10 mouse cellular contexts compared by ENCODE assay signal in the genomic region with DNA sequence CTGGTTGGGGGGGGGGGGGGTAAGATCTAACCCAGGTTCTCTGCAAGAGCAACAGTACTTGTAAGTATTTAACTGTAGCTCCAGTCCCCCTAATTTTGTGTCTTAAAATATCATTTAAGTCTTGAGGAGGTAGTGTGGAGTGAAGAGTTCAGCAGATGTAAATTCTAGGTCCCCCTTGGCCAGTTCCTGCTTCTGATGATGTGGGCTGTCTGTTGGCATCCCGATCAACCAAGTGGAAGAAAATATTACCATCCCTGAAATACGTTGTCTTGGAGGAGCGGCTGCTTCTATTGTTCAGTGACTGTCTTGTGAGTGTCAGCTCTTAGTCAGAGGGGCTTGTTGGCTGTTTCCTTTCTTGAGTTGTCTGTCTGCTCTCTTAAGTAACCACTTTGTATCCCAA. TPM values are rescaled to one million over a fixed set of nuclear protein-coding genes. Genes with fewer than 3 reads are reported as not detected.
DNase-seq lines count a peak whose midpoint lies in the region; ATAC-seq and TF ChIP-seq lines count a peak whose summit lies in the region.
"Had no signal": no experiment of that assay in that cellular context is flagged by ENCODE, and none has a peak within 500 bp of the region (broad histone marks: within the 10 kb centered on the region; RNA-seq: fewer than 3 reads in every experiment).

No protein-coding gene starts in this region.

- H3K9ac ChIP-seq in ES-E14 (ENCODE audit: insufficient read depth, low read depth, low read length, poor library complexity, severe bottlenecking): no peak overlapping the region
- peak overlapping the region; percentile 97 for H3K9ac ChIP-seq in hindbrain, embryonic 13.5 days
- H3K9ac ChIP-seq in midbrain, embryonic 13.5 days (replicated peaks): peak overlapping the region; percentile 32

- in situ Hi-C loops in ES-E14 (cut with MboI; ENCODE audit: low sequenced_read_pairs in 2 of 2, unreplicated experiment in 2 of 2): no loop called here

- peaks cover 4% of the 10 kb centered on the region; the same call in 1 of the 2 replicates for H3K36me3 ChIP-seq in heart, embryonic 10.5 days
- no peaks in the 10 kb centered on the region; the same call in 1 of the 2 replicates for H3K36me3 ChIP-seq in ES-E14 (ENCODE audit: control insufficient read depth, insufficient read depth, low read length, poor library complexity, severe bottlenecking)
- no peaks in the 10 kb centered on the region for H3K36me3 ChIP-seq in hindbrain, embryonic 13.5 days
- no peaks in the 10 kb centered on the region for H3K36me3 ChIP-seq in midbrain, embryonic 13.5 days

- DNase-seq in heart, embryonic 10.5 days (ENCODE audit: low spot score): no peak
- no peak for DNase-seq in heart, postnatal 36 days
- DNase-seq in ES-E14 (ENCODE audit: low read depth, low spot score): no peak
- no peak for DNase-seq in layer of hippocampus, postnatal 10 days (ENCODE audit: low spot score in 2 of 2)
- DNase-seq in embryo, embryonic 10.5 days (ENCODE audit: low spot score): no peak
- DNase-seq: lung, postnatal 14 days; thymus, postnatal 25 days had no signal

- no peak for ATAC-seq in hindbrain, embryonic 13.5 days (ENCODE audit: low FRiP score)
- no peak for ATAC-seq in midbrain, embryonic 13.5 days
- ATAC-seq in frontal cortex, adult (ENCODE audit: low TSS enrichment): no peak

- intact Hi-C loops in heart, postnatal 36 days (cut with DNase I): no loop called here

- H3K4me3 ChIP-seq in heart, embryonic 10.5 days: peak overlapping the region; percentile 73
- H3K4me3 ChIP-seq in ES-E14 (ENCODE audit: insufficient read depth in 1 of 2, low read depth in 1 of 2, low read length in 2 of 2, poor library complexity in 1 of 2, severe bottlenecking in 1 of 2): peak overlapping the region; percentile 88 to 89; a peak in 3 of 4 replicates
- peak overlapping the region; percentile 90 for H3K4me3 ChIP-seq in hindbrain, embryonic 13.5 days
- H3K4me3 ChIP-seq in midbrain, embryonic 13.5 days (replicated peaks): peak overlapping the region; percentile 95

- peak overlapping the region; percentile 69 for H3K27ac ChIP-seq in heart, embryonic 10.5 days
- peak overlapping the region; percentile 57; the same call in 1 of the 2 replicates for H3K27ac ChIP-seq in ES-E14 (ENCODE audit: insufficient read depth, low read depth, low read length, poor library complexity, severe bottlenecking)
- peak overlapping the region; percentile 35 for H3K27ac ChIP-seq in hindbrain, embryonic 13.5 days
- H3K27ac ChIP-seq in midbrain, embryonic 13.5 days: no peak overlapping the region

- WGBS in heart, embryonic 10.5 days: 53% methylated on average over 3 of the region's 3 CpGs
- 10% methylated on average over 3 of the region's 3 CpGs for WGBS in hindbrain, embryonic 13.5 days
- WGBS in midbrain, embryonic 13.5 days: 17% methylated on average over 3 of the region's 3 CpGs

- H3K4me2 ChIP-seq in hindbrain, embryonic 13.5 days: peak overlapping the region; percentile 82
- peak overlapping the region; percentile 75 for H3K4me2 ChIP-seq in midbrain, embryonic 13.5 days (replicated peaks)

- H3K9me3 ChIP-seq in heart, embryonic 10.5 days: no peaks in the 10 kb centered on the region
- H3K9me3 ChIP-seq in ES-E14 (ENCODE audit: control insufficient read depth, insufficient read depth, low read depth, low read length): no peaks in the 10 kb centered on the region
- H3K9me3 ChIP-seq in hindbrain, embryonic 13.5 days: no peaks in the 10 kb centered on the region
- H3K9me3 ChIP-seq in midbrain, embryonic 13.5 days: no peaks in the 10 kb centered on the region

- H3K4me1 ChIP-seq in heart, embryonic 10.5 days: peaks cover 66% of the 10 kb centered on the region
- H3K4me1 ChIP-seq in ES-E14 (ENCODE audit: control insufficient read depth in 2 of 2, insufficient read depth in 2 of 2, low read length in 2 of 2, poor library complexity in 1 of 2): peaks cover 17 to 27% of the 10 kb centered on the region in 2 experiments
- H3K4me1 ChIP-seq in hindbrain, embryonic 13.5 days (replicated peaks): peaks cover 69% of the 10 kb centered on the region
- peaks cover 70% of the 10 kb centered on the region for H3K4me1 ChIP-seq in midbrain, embryonic 13.5 days (replicated peaks)

- no peaks in the 10 kb centered on the region for H3K27me3 ChIP-seq in heart, embryonic 10.5 days (ENCODE audit: insufficient read depth, poor library complexity, severe bottlenecking)
- H3K27me3 ChIP-seq in hindbrain, embryonic 13.5 days: 0 out of 2 replicates have a peak, but pooled peaks cover 2% of the 10 kb centered on the region
- peaks cover 7% of the 10 kb centered on the region for H3K27me3 ChIP-seq in midbrain, embryonic 13.5 days

TF ChIP-seq in ES-E14, 5 proteins besides CTCF, POLR2A, EP300 and RAD21:
- no peak for TF ChIP-seq CHD2 (IDR thresholded peaks at IDR 0.05; ENCODE audit: low read depth, low read length)
- TF ChIP-seq HCFC1 (IDR thresholded peaks at IDR 0.05; ENCODE audit: borderline replicate concordance, insufficient read depth, low read length): no peak
- TF ChIP-seq MAFK (IDR thresholded peaks at IDR 0.05; ENCODE audit: insufficient read depth, low read depth, low read length): no peak
TF ChIP-seq in ES-E14: peak in this region for 0.

RNA-seq across cellular contexts. Expression of a gene that starts 3.2 kb away (rescaled TPM):
- polyA plus RNA-seq in heart, embryonic 10.5 days (2016; fragmentation: Nextera tagmentation; extraction: Ambion mirVana): 493 and 655 TPM in 2 replicates
- 10 to 100 TPM; 42.1 to 43.8 TPM for total RNA-seq in heart, postnatal 36 days (2021)
- total RNA-seq in ES-E14 (2012; rRNA removed): 140 and 241 TPM in 2 replicates
- polyA plus RNA-seq in hindbrain, embryonic 13.5 days (2015; fragmentation: Nextera tagmentation; extraction: Ambion mirVana): 633 and 654 TPM in 2 replicates
- 703 and 728 TPM in 2 replicates for polyA plus RNA-seq in midbrain, embryonic 13.5 days (2015; fragmentation: Nextera tagmentation; extraction: Ambion mirVana)
- 100 to 1,000 TPM; 128 to 134 TPM for total RNA-seq in layer of hippocampus, postnatal 10 days (2021)
